Mouse (Mus musculus): ENCODE data around the gene Ttll9. TPM values are rescaled to one million over a fixed set of nuclear protein-coding genes. Genes with fewer than 3 reads are reported as not detected.

Ttll9 gene
- polyA plus RNA-seq, 1 experiment from 2014 or later = 0.39 TPM

DNA sequence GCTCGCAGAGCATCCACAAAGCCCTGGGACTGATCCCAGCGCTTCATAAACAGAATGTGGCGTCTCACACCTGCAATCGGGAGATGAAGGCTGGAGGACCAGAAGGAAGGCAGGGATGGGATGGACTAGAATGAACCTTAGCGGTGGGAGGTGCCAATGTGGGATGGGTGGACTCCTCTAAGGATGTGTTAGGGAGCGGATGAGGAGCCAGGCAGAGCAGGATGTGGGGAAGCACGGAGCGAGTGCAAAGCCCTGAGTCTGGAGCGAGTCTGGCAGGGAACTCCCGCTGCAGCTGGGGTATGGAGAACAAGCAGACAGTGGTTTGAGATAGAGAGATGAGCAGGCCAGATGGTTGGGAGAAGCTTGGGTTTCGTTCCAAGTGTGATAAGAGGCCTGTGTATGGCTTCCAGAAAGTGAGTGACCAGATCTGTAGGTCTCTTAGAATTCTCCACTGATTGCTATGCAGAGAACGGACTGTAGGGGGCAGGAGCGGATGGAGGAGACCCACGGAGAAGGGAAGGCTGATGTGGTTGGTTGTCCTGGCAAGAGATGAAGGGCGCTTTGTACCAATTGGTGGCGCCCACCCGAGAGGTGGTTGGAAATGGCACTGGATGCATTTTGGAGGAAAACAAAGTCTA lies 85.7 kb downstream of the Ttll9 start:
- WGBS = 43% methylated on average over 17 of the region's 17 CpGs
- Histone ChIP-seq H3K27ac (no peak overlapping the region), H3K4me2 (replicated peaks) (no peak overlapping the region), H3K4me1 (peaks cover 23% of the 10 kb centered on the region; the same call in 1 of the 2 replicates), H3K36me3 (no peaks in the 10 kb centered on the region), H3K27me3 (peaks cover 60% of the 10 kb centered on the region), H3K4me3 (no peak overlapping the region), H3K9ac (0 out of 2 replicates have a peak overlapping the region, but pooled peaks have one; percentile 4), H3K9me3 (no peaks in the 10 kb centered on the region)
- no peak for ATAC-seq (ENCODE audit: low FRiP score, low read depth)

DNA sequence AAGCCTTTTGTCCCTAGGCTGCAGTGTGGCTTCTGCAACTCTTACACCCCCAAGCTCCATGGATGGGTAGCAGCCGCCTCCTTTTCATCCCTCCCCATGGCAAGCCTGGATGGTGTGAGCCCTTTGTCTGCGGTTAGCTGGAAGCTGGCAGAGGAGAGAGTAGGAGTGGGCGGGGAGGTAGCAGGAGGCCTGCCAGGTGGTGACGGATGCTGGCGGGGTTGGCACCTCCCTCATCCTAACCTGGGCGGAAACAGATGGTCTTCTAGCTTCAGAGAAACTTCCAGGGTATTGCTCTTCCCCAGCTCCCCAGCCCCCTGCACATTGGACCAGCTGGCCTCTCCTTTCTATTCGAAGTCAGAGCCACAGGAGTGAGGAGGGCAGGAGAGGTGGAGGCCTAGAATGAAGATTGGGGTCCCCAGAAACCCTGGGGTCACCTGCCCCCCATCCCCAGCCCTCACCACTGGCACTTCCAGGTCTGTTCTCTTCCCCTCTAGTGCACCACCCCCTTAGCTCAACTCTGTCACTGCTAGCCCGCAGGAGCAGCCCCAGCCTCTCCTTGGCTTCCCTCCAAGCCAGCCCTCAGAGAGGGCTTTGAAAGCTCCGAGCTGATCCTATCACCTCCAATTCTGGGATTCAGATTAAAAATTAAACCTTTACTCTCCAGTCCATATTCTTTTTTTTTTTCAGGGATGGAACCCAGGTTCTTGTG lies 87.2 kb downstream of the Ttll9 start:
- Histone ChIP-seq H3K9me3 (no peaks in the 10 kb centered on the region), H3K27me3 (peaks cover 75% of the 10 kb centered on the region), H3K27ac (no peak overlapping the region), H3K4me2 (replicated peaks) (no peak overlapping the region), H3K36me3 (no peaks in the 10 kb centered on the region), H3K9ac (no peak overlapping the region), H3K4me1 (peaks cover 23% of the 10 kb centered on the region; the same call in 1 of the 2 replicates), H3K4me3 (no peak overlapping the region)
- no peak for ATAC-seq (ENCODE audit: low FRiP score, low read depth)
- WGBS = 33% methylated on average over 9 of the region's 9 CpGs

DNA sequence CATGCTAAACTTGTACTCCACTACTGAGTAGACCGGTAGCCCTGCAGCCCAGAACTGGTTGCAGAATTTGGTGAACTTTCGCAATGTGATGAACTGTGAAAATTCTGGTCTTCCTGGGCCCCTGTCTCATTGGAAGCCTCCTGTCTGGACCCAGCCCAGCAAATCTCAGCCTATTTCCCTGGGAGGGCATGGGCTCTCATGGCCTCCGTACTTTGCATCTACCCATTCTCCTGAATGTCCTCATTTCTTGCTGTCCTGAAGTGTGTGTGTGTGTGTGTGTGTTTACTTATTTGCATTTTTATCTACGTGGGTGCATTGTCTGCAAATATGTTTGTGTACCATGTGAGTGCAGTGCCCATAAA lies 87.7 kb downstream of the Ttll9 start:
- Histone ChIP-seq H3K27me3 (peaks cover 81% of the 10 kb centered on the region), H3K4me2 (replicated peaks) (no peak overlapping the region), H3K4me3 (no peak overlapping the region), H3K4me1 (peaks cover 23% of the 10 kb centered on the region; the same call in 1 of the 2 replicates), H3K27ac (no peak overlapping the region), H3K9ac (no peak overlapping the region), H3K36me3 (no peaks in the 10 kb centered on the region), H3K9me3 (no peaks in the 10 kb centered on the region)
- no peak for ATAC-seq (ENCODE audit: low FRiP score, low read depth)
- WGBS = 92% methylated on average over 4 of the region's 4 CpGs

DNA sequence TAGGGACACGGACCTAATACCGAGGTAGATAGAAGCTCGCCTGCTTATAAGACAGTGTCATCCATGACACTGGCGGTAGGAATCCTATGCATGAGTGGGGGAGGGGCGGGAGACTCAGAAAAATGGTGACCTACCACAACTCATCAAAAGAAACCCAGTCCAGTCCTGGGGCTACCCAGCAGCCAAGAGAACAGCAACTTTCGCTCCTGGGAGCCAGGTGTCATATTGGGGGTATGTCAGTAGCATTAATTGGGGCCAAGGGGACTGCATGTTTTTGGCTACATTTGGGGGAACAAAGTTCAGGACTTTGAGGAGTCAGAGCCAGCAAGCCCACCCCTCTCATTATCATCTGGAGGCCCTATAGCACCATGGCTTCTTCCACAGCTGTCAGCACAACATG lies 88.8 kb downstream of the Ttll9 start:
- H3K27ac ChIP-seq = no peak overlapping the region
- peaks cover 18% of the 10 kb centered on the region; the same call in 1 of the 2 replicates for H3K4me1 ChIP-seq
- H3K9ac ChIP-seq = no peak overlapping the region
- no peak for ATAC-seq (ENCODE audit: low FRiP score, low read depth)
- no peak overlapping the region for H3K4me2 ChIP-seq (replicated peaks)
- H3K9me3 ChIP-seq = no peaks in the 10 kb centered on the region
- peaks cover 83% of the 10 kb centered on the region for H3K27me3 ChIP-seq
- WGBS = 76% methylated on average over 6 of the region's 6 CpGs
- no peaks in the 10 kb centered on the region for H3K36me3 ChIP-seq
- no peak overlapping the region for H3K4me3 ChIP-seq

DNA sequence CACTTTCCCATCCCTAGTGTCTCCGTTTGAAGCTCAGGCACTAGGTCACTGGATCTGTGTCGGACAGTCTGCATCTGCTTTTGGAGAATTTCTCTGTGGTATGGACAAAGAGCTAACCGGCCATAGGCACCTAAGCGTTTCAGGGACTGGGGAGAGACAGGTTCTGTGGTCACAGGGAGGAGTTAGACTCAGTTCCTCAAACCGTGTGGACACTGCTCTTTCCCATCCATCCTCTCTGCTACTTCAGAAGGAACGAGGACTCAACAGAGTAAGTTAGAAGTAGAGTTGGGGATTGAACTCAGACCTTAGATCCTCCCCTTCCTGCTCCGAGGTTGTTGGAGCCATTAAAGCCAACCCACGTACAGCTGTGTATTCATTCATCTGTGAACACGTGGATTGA lies 89.3 kb downstream of the Ttll9 start:
- Histone ChIP-seq H3K4me1 (peaks cover 14% of the 10 kb centered on the region; the same call in 1 of the 2 replicates), H3K4me3 (no peak overlapping the region), H3K4me2 (replicated peaks) (no peak overlapping the region), H3K9ac (no peak overlapping the region), H3K27ac (no peak overlapping the region), H3K36me3 (no peaks in the 10 kb centered on the region), H3K27me3 (peaks cover 82% of the 10 kb centered on the region), H3K9me3 (no peaks in the 10 kb centered on the region)
- WGBS = 81% methylated on average over 9 of the region's 9 CpGs
- no peak for ATAC-seq (ENCODE audit: low FRiP score, low read depth)

DNA sequence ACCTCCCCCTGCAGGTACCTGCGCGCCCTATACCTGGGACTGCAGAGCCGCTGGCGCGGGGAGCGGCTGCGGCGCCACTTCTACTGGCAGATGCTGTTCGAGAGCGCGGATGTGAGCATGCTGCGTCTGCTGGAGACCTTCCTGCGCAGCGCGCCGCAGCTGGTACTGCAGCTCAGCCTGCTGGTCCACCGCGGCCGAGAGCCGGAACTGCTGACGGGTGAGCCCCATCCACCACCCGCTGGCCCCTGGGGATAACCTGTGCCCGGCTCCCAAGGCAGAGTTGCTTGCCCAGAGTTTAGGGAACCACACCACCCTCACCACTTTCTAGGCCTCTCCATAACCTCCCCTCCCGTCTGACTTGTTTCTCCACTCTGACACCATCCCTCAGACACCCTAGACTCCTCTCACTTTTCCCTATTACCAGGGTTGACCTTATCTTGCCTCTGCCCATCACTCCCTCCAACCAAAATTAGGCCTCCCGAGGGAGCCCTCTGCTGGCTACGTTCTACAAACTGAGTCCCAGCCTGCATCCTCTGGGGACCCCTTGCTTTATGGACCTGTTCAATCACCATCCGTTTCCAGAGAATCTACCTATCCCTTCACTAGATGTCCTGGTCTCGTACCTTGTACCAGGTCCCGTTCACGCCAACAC lies 90.5 kb downstream of the Ttll9 start:
- Histone ChIP-seq H3K27ac (no peak overlapping the region), H3K36me3 (no peaks in the 10 kb centered on the region), H3K4me2 (replicated peaks) (peak overlapping the region; percentile 28; the same call in 1 of the 2 replicates), H3K27me3 (peaks cover 74% of the 10 kb centered on the region), H3K9ac (no peak overlapping the region), H3K4me3 (peak overlapping the region; percentile 12; the same call in 1 of the 2 replicates), H3K4me1 (peaks cover 14% of the 10 kb centered on the region; the same call in 1 of the 2 replicates), H3K9me3 (no peaks in the 10 kb centered on the region)
- no peak for ATAC-seq (ENCODE audit: low FRiP score, low read depth)
- WGBS = 7% methylated on average over 30 of the region's 30 CpGs

DNA sequence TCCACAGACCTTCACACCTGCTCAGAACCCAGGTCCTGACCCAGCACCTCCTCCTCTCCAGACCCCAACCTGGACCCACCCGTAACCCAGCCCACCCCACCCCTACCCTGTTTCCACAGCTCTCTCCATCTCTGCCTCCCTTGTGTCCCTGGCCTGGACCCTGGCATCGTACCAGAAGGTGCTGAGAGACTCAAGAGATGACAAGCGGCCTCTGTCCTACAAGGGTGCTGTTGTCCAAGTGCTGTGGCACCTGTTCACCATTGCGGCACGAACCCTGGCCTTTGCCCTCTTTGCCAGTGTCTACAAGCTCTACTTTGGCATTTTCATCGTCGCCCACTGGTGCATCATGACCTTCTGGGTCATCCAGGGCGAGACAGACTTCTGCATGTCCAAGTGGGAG lies 91.6 kb downstream of the Ttll9 start:
- no peak overlapping the region for H3K27ac ChIP-seq
- 88% methylated on average over 8 of the region's 8 CpGs for WGBS

DNA sequence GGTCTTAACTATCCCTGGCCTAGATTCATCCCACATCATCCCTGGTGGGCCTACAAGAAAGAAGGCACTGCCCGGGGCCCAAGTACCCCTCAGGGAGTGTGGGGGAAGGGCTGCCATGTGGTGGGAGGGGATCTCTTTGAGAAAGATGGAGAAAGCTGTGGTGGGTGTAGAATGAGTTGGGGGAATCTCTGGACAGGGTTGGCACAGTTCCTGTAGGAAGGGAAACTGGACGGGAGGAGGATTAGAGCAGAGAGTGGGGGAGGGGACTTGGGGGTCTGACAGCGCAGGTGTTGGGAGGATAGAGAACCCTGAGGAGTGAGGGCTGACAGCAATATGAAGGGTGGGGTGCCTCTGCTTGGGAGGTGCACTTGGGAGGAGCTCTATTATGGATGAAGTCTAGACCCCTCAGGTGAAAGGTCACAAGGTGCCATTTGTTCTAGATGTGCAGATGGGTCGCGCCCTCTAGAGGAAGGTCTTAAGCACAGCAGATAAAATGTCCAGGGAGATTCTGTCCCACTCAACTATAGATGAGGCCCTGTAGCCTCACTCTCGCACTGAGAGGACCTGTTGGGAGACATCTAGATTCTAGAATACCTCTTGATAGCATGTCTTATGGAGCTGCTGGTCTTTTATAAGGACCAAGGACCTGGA lies 93.1 kb downstream of the Ttll9 start:
- Histone ChIP-seq H3K9ac (no peak overlapping the region), H3K27ac (no peak overlapping the region), H3K4me1 (peaks cover 6% of the 10 kb centered on the region; the same call in 1 of the 2 replicates), H3K4me3 (no peak overlapping the region), H3K27me3 (peaks cover 57% of the 10 kb centered on the region), H3K36me3 (no peaks in the 10 kb centered on the region), H3K4me2 (replicated peaks) (no peak overlapping the region), H3K9me3 (no peaks in the 10 kb centered on the region)
- WGBS = 52% methylated on average over 6 of the region's 6 CpGs
- ATAC-seq (ENCODE audit: low FRiP score, low read depth) = no peak

More for the DNA sequence above, 91.6 kb downstream of the Ttll9 start:
- Histone ChIP-seq H3K9me3 (no peaks in the 10 kb centered on the region), H3K4me3 (no peak overlapping the region), H3K4me1 (peaks cover 14% of the 10 kb centered on the region; the same call in 1 of the 2 replicates), H3K36me3 (no peaks in the 10 kb centered on the region), H3K4me2 (replicated peaks) (no peak overlapping the region), H3K9ac (no peak overlapping the region), H3K27me3 (peaks cover 71% of the 10 kb centered on the region)
- ATAC-seq (ENCODE audit: low FRiP score, low read depth) = no peak

Other genes with a start within 250 kb of the Ttll9 start
- 232 and 236 TPM in 2 replicates for gene Id1, start 226.2 kb upstream of the Ttll9 start, polyA plus RNA-seq (2015; fragmentation: Nextera tagmentation; extraction: Ambion mirVana)
- gene Cox4i2, start 208.3 kb upstream of the Ttll9 start, polyA plus RNA-seq (2015; fragmentation: Nextera tagmentation; extraction: Ambion mirVana) = 32.0 and 34.4 TPM in 2 replicates
- gene Bcl2l1, start 130.8 kb upstream of the Ttll9 start, polyA plus RNA-seq (2015; fragmentation: Nextera tagmentation; extraction: Ambion mirVana) = 93.3 and 93.5 TPM in 2 replicates
- gene Tpx2, start 114.5 kb upstream of the Ttll9 start, polyA plus RNA-seq (2015; fragmentation: Nextera tagmentation; extraction: Ambion mirVana) = 83.1 and 86.8 TPM in 2 replicates
- gene Mylk2, start 51.1 kb upstream of the Ttll9 start, polyA plus RNA-seq (2015; fragmentation: Nextera tagmentation; extraction: Ambion mirVana) = 0.05 and 0.08 TPM in 2 replicates
- 0.65 and 0.66 TPM in 2 replicates for gene Foxs1, start 29.3 kb upstream of the Ttll9 start, polyA plus RNA-seq (2015; fragmentation: Nextera tagmentation; extraction: Ambion mirVana)
- 0.56 and 0.75 TPM in 2 replicates for gene Dusp15, start 10.8 kb upstream of the Ttll9 start, polyA plus RNA-seq (2015; fragmentation: Nextera tagmentation; extraction: Ambion mirVana)
- gene Pdrg1, start 52.9 kb downstream of the Ttll9 start, polyA plus RNA-seq (2015; fragmentation: Nextera tagmentation; extraction: Ambion mirVana) = 126 and 131 TPM in 2 replicates
- not detected in 2 replicates for gene Xkr7, start 69.4 kb downstream of the Ttll9 start, polyA plus RNA-seq (2015; fragmentation: Nextera tagmentation; extraction: Ambion mirVana)
- 1.7 and 1.9 TPM in 2 replicates for gene Ccm2l, start 103.5 kb downstream of the Ttll9 start, polyA plus RNA-seq (2015; fragmentation: Nextera tagmentation; extraction: Ambion mirVana)
- gene Hck, start 146.0 kb downstream of the Ttll9 start, polyA plus RNA-seq (2015; fragmentation: Nextera tagmentation; extraction: Ambion mirVana) = 6.7 and 7.9 TPM in 2 replicates
- 93.9 and 101 TPM in 2 replicates for gene Tm9sf4, start 198.8 kb downstream of the Ttll9 start, polyA plus RNA-seq (2015; fragmentation: Nextera tagmentation; extraction: Ambion mirVana)

All from limb, embryonic 13.5 days (tissue).